Mouse (Mus musculus) limb, embryonic 14.5 days (tissue): Measurements from ENCODE around the gene Tlx3. TPM values are rescaled to one million over a fixed set of nuclear protein-coding genes. Genes with fewer than 3 reads are reported as not detected.
A peak's percentile ranks its signal among the peaks of the same experiment; 100 is the strongest.

Experiments used
- ATAC-seq: fragments of 200-750 bp; cut with Nextera tagmentation; 2 replicates; pipeline ENCODE4 v1.8.0; 2017; ENCODE audit warnings: low read depth, moderate number of reproducible peaks, moderate TSS enrichment; ENCODE audit not compliant: low FRiP score
- DNase-seq: peaks from one replicate; pipeline ENCODE4 v3.0.0-alpha.2; 2015; ENCODE audit warnings: low spot score
- H3K27ac ChIP-seq: fragments of 300-500 bp; sonication (generic); replicated peaks from 2 replicates; pipeline ENCODE4 v1.5.1; 2014; ENCODE audit warnings: low read depth, mild to moderate bottlenecking, low read length, moderate library complexity, mixed read lengths
- H3K27me3 ChIP-seq: fragments of 300-500 bp; sonication (generic); 2 replicates; pipeline ENCODE4 v1.6.1; 2014; ENCODE audit warnings: low read length, mixed read lengths; ENCODE audit not compliant: control insufficient read depth, insufficient read depth
- H3K36me3 ChIP-seq: fragments of 300-500 bp; sonication (generic); 2 replicates; pipeline ENCODE4 v1.6.1; 2014; ENCODE audit warnings: mild to moderate bottlenecking, low read length, moderate library complexity, mixed read lengths; ENCODE audit not compliant: control insufficient read depth, insufficient read depth
- H3K4me1 ChIP-seq: fragments of 300-500 bp; sonication (generic); 2 replicates; pipeline ENCODE4 v1.6.1; 2014; ENCODE audit warnings: antibody characterized with exemption, low read length, mixed read lengths; ENCODE audit not compliant: control insufficient read depth, insufficient read depth
- H3K4me2 ChIP-seq: fragments of 300-500 bp; sonication (generic); replicated peaks from 2 replicates; pipeline ENCODE4 v1.6.1; 2014; ENCODE audit warnings: low read depth, mild to moderate bottlenecking, low read length, moderate library complexity; ENCODE audit not compliant: severe bottlenecking
- H3K4me3 ChIP-seq: fragments of 300-500 bp; sonication (generic); replicated peaks from 2 replicates; pipeline ENCODE4 v1.5.1; 2014; ENCODE audit warnings: low read length
- H3K9ac ChIP-seq: fragments of 300-500 bp; sonication (generic); 2 replicates; pipeline ENCODE4 v1.6.1; 2014; ENCODE audit warnings: mild to moderate bottlenecking, low read depth, low read length, moderate library complexity; ENCODE audit not compliant: severe bottlenecking
- H3K9me3 ChIP-seq: fragments of 300-500 bp; sonication (generic); 2 replicates; pipeline ENCODE4 v1.6.1; 2016; ENCODE audit warnings: low read length; ENCODE audit not compliant: control insufficient read depth
- POLR2A ChIP-seq: fragments of 200-500 bp; IDR thresholded peaks from 2 replicates; pipeline ENCODE4 v1.8.0; 2012; ENCODE audit warnings: inconsistent platforms, mild to moderate bottlenecking, moderate library complexity, borderline replicate concordance; ENCODE audit not compliant: insufficient read depth, insufficient read length; ENCODE audit errors: extremely low read depth
- WGBS: fragments of 180-500 bp; shearing (Covaris S2); extraction: QIAGEN DNeasy Blood & Tissue Kit; methylation state at CpG from one replicate; pipeline ENCODE4 v1.1.7; 2014; 5-methylcytosine and 5-hydroxymethylcytosine counted together
- polyA plus RNA-seq, 2 experiments: library from polyadenylated mRNA; depleted of rRNA in 1 of 2; stranded (reverse) in 1 of 2; unstranded in 1 of 2; fragments of >200 nt; fragmentation: Nextera tagmentation in 1 of 2; extraction: Ambion mirVana in 1 of 2; gene quantifications; 2 replicates each; pipeline versions ENCODE4 v1.2.1 to v1.2.3; 2012 to 2014

Tlx3 gene
- polyA plus RNA-seq, 2 experiments = 0.08 TPM; not detected in 1

DNA sequence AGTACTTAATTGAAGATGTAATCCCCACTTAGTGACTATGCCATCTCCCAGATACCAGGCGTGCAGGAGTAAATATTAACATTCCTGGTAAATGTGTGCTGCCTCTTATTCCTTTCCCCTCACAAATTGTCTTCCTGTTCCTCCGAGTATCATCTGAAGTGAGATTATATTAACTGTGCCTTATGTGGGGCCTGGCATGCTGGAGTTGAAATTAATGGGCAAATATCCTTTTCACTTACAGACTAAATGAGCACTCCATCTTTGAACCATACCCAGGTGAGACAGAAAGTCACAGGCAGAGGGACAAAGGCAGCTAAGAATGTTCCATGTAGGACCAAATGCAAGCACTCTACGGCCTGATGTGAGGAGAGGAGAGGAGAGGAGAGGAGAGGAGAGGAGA is 27.6 kb downstream of the Tlx3 start:
- no peak overlapping the region for H3K4me2 ChIP-seq
- WGBS = 70% methylated on average over 2 of the region's 3 CpGs
- no peak overlapping the region for H3K27ac ChIP-seq
- no peak overlapping the region for H3K9ac ChIP-seq
- ATAC-seq (no peak), DNase-seq (no peak)
- H3K27me3 ChIP-seq = no peaks in the 10 kb centered on the region
- TF ChIP-seq POLR2A = no peak
- H3K4me1 ChIP-seq = no peaks in the 10 kb centered on the region; the same call in 1 of the 2 replicates
- H3K4me3 ChIP-seq = no peak overlapping the region
- no peaks in the 10 kb centered on the region for H3K36me3 ChIP-seq
- no peaks in the 10 kb centered on the region for H3K9me3 ChIP-seq

DNA sequence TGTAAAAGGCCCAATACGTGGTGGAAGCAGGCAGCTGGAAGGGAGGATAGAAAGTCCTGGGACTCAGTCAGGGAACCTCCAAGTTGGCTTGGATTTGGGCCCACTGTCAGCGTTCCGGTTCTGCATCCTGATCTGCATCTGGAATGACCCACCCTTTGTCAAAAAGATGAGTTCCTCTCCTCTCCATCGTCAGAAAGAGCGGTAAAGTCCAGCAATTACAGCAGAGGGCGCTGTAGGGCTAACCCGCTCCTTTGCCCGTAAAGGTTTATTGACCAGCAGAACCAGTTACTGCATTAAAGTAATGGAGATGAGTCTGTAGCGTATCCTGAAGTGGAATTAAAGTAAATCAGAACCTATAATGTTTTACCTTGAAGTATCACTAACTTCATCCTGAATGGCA is 32.9 kb downstream of the Tlx3 start:
- H3K4me2 ChIP-seq = no peak overlapping the region
- H3K27me3 ChIP-seq = no peaks in the 10 kb centered on the region
- no peaks in the 10 kb centered on the region for H3K4me1 ChIP-seq
- no peaks in the 10 kb centered on the region for H3K36me3 ChIP-seq
- no peak overlapping the region for H3K9ac ChIP-seq
- no peak overlapping the region for H3K27ac ChIP-seq
- DNase-seq (peak; percentile 41), ATAC-seq (no peak)
- H3K9me3 ChIP-seq = no peaks in the 10 kb centered on the region
- WGBS = 15% methylated on average over 9 of the region's 9 CpGs
- no peak overlapping the region for H3K4me3 ChIP-seq
- no peak for TF ChIP-seq POLR2A

DNA sequence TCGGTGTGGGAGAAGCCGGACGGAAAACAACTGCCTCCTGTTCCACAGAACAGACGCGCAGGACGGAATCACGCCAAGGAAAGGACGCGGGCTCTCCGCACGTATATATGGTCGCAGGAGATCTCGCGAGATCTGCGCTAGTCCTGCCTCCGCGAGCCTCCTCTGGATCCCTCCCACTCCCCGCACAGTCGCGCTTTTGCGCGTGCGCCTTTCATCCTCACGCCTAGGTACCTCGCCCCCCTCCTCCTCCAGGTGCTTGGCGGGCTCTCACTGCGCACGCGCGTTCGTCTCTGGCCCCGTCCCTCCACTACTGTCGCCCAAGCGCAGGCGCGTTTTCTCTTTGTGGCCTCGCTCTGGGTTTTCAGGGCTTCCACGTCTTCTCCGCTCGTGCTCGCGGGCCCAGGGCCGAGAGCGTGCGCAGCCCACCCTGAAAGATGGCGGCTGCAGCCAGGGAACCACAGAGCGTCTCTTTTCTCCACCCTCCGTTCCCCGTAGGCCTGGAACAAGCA is 40.3 kb downstream of the Tlx3 start, which contains the start of gene Npm1:
Npm1 (minus strand) TSS at position 209 of the 509 bp plus-strand sequence.
- Histone ChIP-seq H3K4me1 (peaks cover 8% of the 10 kb centered on the region), H3K27ac (peak within 1 kb of the TSS; percentile 96), H3K4me3 (peak within 1 kb of the TSS; percentile 100), H3K36me3 (peaks cover 35% of the 10 kb centered on the region), H3K4me2 (peak within 1 kb of the TSS; percentile 78), H3K27me3 (no peaks in the 10 kb centered on the region), H3K9ac (peak within 1 kb of the TSS; percentile 98), H3K9me3 (no peaks in the 10 kb centered on the region)
- ATAC-seq (peak; percentile 97), DNase-seq (peak; percentile 99)
- TF ChIP-seq POLR2A = peak; percentile 97; the same call in 1 of the 2 replicates
- WGBS = 4% methylated on average over 47 of the region's 49 CpGs

DNA sequence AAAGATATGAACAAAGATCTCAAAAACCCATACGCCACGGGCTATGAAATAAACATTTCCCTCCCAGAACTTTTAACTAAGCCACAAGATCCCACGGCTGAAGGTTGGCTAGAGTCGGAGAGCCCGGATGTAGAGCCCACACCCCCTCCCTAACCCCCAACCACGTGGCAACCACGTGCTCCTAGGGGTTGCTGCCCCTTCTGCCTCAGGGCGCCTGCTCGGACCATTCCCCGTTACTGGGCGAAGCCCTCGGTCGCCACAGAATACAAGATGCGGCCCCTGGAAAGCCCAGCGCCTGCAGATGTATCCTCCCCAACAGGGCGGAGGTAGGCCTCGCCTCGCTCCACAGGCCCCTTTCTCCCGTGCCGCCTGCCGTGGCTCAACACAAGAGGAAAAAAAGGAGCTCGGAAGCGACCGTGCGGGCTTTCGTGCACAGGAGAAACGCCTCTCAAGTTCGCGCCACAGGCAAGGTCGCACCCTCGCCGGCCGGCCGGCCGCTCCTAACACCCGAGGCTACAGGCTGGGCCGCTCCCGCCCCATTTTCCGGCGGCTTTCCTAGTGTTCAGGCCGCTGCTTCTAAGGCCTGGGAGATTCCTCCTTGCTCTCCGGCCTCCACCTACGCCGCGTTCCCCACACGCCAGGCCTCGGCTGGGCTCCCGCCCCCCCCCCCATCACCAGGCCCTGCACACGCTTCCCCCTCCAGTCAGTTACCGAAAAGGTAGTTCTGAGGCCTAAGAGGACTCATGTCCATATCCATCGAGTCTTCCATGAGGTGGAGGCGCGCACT is 41.0 kb downstream of the Tlx3 start:
- H3K27me3 ChIP-seq = no peaks in the 10 kb centered on the region
- peak overlapping the region; percentile 78 for H3K4me2 ChIP-seq
- no peak for TF ChIP-seq POLR2A
- WGBS = 3% methylated on average over 46 of the region's 53 CpGs
- no peaks in the 10 kb centered on the region for H3K9me3 ChIP-seq
- ATAC-seq = peak; percentile 45
- H3K9ac ChIP-seq = peak overlapping the region; percentile 98
- DNase-seq = peak; percentile 78
- H3K4me3 ChIP-seq = peak overlapping the region; percentile 100
- peaks cover 42% of the 10 kb centered on the region for H3K36me3 ChIP-seq
- peaks cover 8% of the 10 kb centered on the region for H3K4me1 ChIP-seq
- H3K27ac ChIP-seq = peak overlapping the region; percentile 96

DNA sequence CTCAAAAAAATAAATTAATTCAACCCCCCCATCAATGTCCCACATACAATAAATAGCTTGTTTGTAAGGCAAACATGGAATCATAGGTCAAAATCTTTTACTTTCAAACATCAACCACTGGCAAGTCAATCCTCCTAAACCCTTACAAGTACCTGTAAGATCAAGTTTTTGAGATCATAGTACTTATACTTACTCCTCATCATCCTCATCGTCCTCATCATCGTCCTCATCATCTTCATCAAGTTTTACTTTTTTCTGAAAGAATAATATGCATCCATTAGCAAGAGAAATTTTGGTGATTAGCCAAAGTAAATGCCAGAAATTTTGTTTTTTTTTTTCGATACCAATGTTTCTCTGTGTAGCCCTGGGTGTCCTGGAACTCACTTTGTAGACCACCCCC is 43.6 kb downstream of the Tlx3 start:
- Histone ChIP-seq H3K27ac (no peak overlapping the region), H3K4me2 (no peak overlapping the region), H3K9me3 (no peaks in the 10 kb centered on the region), H3K36me3 (peaks cover 63% of the 10 kb centered on the region), H3K27me3 (no peaks in the 10 kb centered on the region), H3K9ac (no peak overlapping the region), H3K4me1 (peaks cover 8% of the 10 kb centered on the region), H3K4me3 (no peak overlapping the region)
- WGBS = 92% methylated on average over 3 of the region's 3 CpGs
- no peak for DNase-seq
- no peak for TF ChIP-seq POLR2A
- no peak for ATAC-seq
